Mouse (Mus musculus): ENCODE measurements at regions not wholly inside any gene's neighbourhood (a gene's known extent, or its start where the extent isn't known, plus 50 kb on each side); places are given as distances from the start of the nearest gene placed in this dataset.

GRCm38 (mm10) chr19:27641001-27641400 is 211.4 kb upstream of the Pum3 start:
- TF ChIP-seq POLR2A (IDR thresholded peaks at IDR 0.05; ENCODE audit: low read depth, low read length) = no peak
- no peak for TF ChIP-seq CTCF (IDR thresholded peaks at IDR 0.05; ENCODE audit: extremely low read depth, insufficient read depth, insufficient read length, insufficient replicate concordance)
